Mouse (Mus musculus) gastrocnemius, postnatal 10 days (tissue): ENCODE results near the gene Slc27a4. TPM values are rescaled to one million over a fixed set of nuclear protein-coding genes. Genes with fewer than 3 reads are reported as not detected.
A peak's percentile ranks its signal among the peaks of the same experiment; 100 is the strongest.

Experiments used
- DNase-seq: peaks from one replicate; pipeline ENCODE4 v3.0.0; 2021; ENCODE audit warnings: mixed read lengths
- microRNA-seq, 2 experiments: library from miRNA; unstranded; fragments of <30 nt; microRNA quantifications; one replicate each; pipeline ENCODE4 v1.2.0; 2021
- total RNA-seq, 2 experiments: library from RNA; stranded (reverse); gene quantifications; 2 replicates each; pipeline ENCODE4 v1.2.3; 2021

The Slc27a4 gene
- total RNA-seq, 2 experiments from 2014 or later = 10.6 to 11.2 TPM

GRCm38 (mm10) chr2:29856451-29857260 lies 54.2 kb downstream of the Slc27a4 start:
- DNase-seq = no peak

GRCm38 (mm10) chr2:29857341-29857740 lies 54.9 kb downstream of the Slc27a4 start:
- peak; percentile 43 for DNase-seq

DNA sequence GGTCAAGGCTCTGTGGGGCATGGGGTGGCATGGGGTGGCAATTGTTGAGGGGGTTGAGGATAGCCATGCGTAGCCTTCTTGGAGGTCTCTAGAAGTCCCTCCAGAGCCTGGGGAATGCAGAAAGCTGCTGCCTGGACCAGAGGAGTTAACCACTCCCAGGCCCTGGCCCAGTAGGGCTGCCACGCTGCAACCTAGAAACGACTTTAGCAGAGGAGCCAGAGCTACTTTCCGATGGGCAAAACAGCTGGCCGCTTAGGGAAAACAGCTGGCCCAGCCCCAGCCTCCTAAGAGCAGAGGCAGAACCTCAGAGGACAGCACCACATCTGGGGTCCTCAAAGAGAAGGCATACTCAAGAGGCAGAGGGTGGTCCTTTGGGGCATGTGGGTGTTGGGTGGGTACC lies 55.5 kb downstream of the Slc27a4 start:
- DNase-seq = peak; percentile 36

GRCm38 (mm10) chr2:29858748-29859473 lies 56.5 kb downstream of the Slc27a4 start:
- DNase-seq = peak; percentile 40

GRCm38 (mm10) chr2:29865125-29865524 lies 62.7 kb downstream of the Slc27a4 start:
- DNase-seq = no peak

Small RNA genes within 50 kb of the gene (microRNA-seq; reads per million reads assigned to microRNA genes)
- gene Mir219a-2 = 0 reads per million in 2 experiments
- gene Mir219b = 0 reads per million in 2 experiments

Other genes with a start within 250 kb of the Slc27a4 start
- 10 to 100 TPM; 90.9 to 92.2 TPM for gene Rapgef1, start 182.9 kb upstream of the Slc27a4 start, total RNA-seq
- gene Gm13420, start 50.9 kb upstream of the Slc27a4 start, total RNA-seq = not detected
- gene Gm13547, start 43.3 kb upstream of the Slc27a4 start, total RNA-seq = not detected
- 1 to 10 TPM; 8.0 to 8.7 TPM for gene Coq4, start 15.1 kb upstream of the Slc27a4 start, total RNA-seq
- 10 to 100 TPM; 24.7 to 36.5 TPM for gene Trub2, start 14.1 kb upstream of the Slc27a4 start, total RNA-seq
- gene Urm1, start 17.4 kb downstream of the Slc27a4 start, total RNA-seq = 10 to 100 TPM; 25.4 to 28.6 TPM
- gene Cercam, start 66.5 kb downstream of the Slc27a4 start, total RNA-seq = 10 to 100 TPM; 28.3 to 39.0 TPM
- 10 to 100 TPM; 21.3 to 29.7 TPM for gene Odf2, start 86.6 kb downstream of the Slc27a4 start, total RNA-seq
- gene Gle1, start 132.8 kb downstream of the Slc27a4 start, total RNA-seq = 10 to 100 TPM; 20.9 to 21.7 TPM
- 100 to 1,000 TPM; 103 to 127 TPM for gene Sptan1, start 162.9 kb downstream of the Slc27a4 start, total RNA-seq
- gene Wdr34, start 246.2 kb downstream of the Slc27a4 start, total RNA-seq = 1 to 10 TPM; 4.7 to 5.4 TPM